Mouse (Mus musculus) inflammation-experienced regulatory T-cells (primary cell): Measurements from ENCODE around the gene Vwc2. TPM values are rescaled to one million over a fixed set of nuclear protein-coding genes. Genes with fewer than 3 reads are reported as not detected.

ENCODE experiments used
- polyA plus RNA-seq, 2 experiments: library from polyadenylated mRNA; unstranded; fragments of 100-300 nt; shearing (Covaris generic); gene quantifications; one replicate each; pipeline ENCODE4 v1.2.1; 2017

Vwc2 gene
- polyA plus RNA-seq: under 1 TPM in 1 of 2 experiments, not detected in 1; 0.14 TPM

GRCm38 (mm10) chr11:11113576-11114233 lies at the start of gene Vwc2:
TSS of gene Vwc2 (plus strand) at chr11:11114223.

